Mouse (Mus musculus) liver, embryonic 13.5 days (tissue): Measurements from ENCODE around the gene Txndc8. TPM values are rescaled to one million over a fixed set of nuclear protein-coding genes. Genes with fewer than 3 reads are reported as not detected.

ENCODE experiments used
- ATAC-seq: fragments of 200-750 bp; cut with Nextera tagmentation; 2 replicates; pipeline ENCODE4 v1.8.0; 2017; ENCODE audit warnings: low read depth, mild to moderate bottlenecking, moderate number of reproducible peaks, moderate library complexity
- DNase-seq: peaks from one replicate; pipeline ENCODE4 v3.0.0; 2022
- H3K27ac ChIP-seq: fragments of 300-500 bp; sonication (generic); 2 replicates; pipeline ENCODE4 v1.5.1; 2015; ENCODE audit warnings: moderate library complexity, mild to moderate bottlenecking, inconsistent platforms
- H3K27me3 ChIP-seq: fragments of 300-500 bp; sonication (generic); 2 replicates; pipeline ENCODE4 v1.6.1; 2015; ENCODE audit warnings: mild to moderate bottlenecking, inconsistent platforms
- H3K36me3 ChIP-seq: fragments of 300-500 bp; sonication (generic); 2 replicates; pipeline ENCODE4 v1.6.1; 2015; ENCODE audit warnings: mild to moderate bottlenecking, inconsistent platforms
- H3K4me1 ChIP-seq: fragments of 300-500 bp; sonication (generic); replicated peaks from 2 replicates; pipeline ENCODE4 v1.6.1; 2015; ENCODE audit warnings: inconsistent platforms
- H3K4me2 ChIP-seq: fragments of 300-500 bp; sonication (generic); 2 replicates; pipeline ENCODE4 v1.6.1; 2015; ENCODE audit warnings: inconsistent platforms, mild to moderate bottlenecking, moderate library complexity
- H3K4me3 ChIP-seq: fragments of 300-500 bp; sonication (generic); replicated peaks from 2 replicates; pipeline ENCODE4 v1.5.1; 2015; ENCODE audit warnings: mild to moderate bottlenecking, inconsistent platforms
- H3K9ac ChIP-seq: fragments of 300-500 bp; sonication (generic); 2 replicates; pipeline ENCODE4 v1.6.1; 2015; ENCODE audit warnings: mild to moderate bottlenecking, inconsistent platforms
- H3K9me3 ChIP-seq: fragments of 300-500 bp; sonication (generic); replicated peaks from 2 replicates; pipeline ENCODE4 v1.6.1; 2016; ENCODE audit warnings: inconsistent platforms
- WGBS: fragments of 180-500 bp; shearing (Covaris S2); methylation state at CpG from one replicate; pipeline ENCODE4 v1.1.7; 2015; ENCODE audit not compliant: insufficient replicate concordance; 5-methylcytosine and 5-hydroxymethylcytosine counted together
- polyA plus RNA-seq: library from polyadenylated mRNA; unstranded; fragments of >200 nt; fragmentation: Nextera tagmentation; extraction: Ambion mirVana; gene quantifications from 2 replicates; pipeline ENCODE4 v1.2.1, GENCODE M21; 2015

Txndc8 gene
- polyA plus RNA-seq, 1 experiment from 2014 or later, result not detected

- Histone ChIP-seq H3K4me2 (no peak overlapping the region), H3K4me1 (no peaks in the 10 kb centered on the region), H3K27me3 (no peaks in the 10 kb centered on the region), H3K9me3 (no peaks in the 10 kb centered on the region), H3K4me3 (no peak overlapping the region), H3K9ac (no peak overlapping the region), H3K27ac (no peak overlapping the region), H3K36me3 (peaks cover 28% of the 10 kb centered on the region)
- DNase-seq (no peak), ATAC-seq (no peak)
- 45% methylated on average over 4 of the region's 4 CpGs for WGBS
Measured at GRCm38 (mm10) chr4:57940631-57941030, 68.3 kb downstream of the Txndc8 start.

- no peak for DNase-seq
- no peaks in the 10 kb centered on the region for H3K36me3 ChIP-seq
- H3K27ac ChIP-seq, result no peak overlapping the region
- H3K27me3 ChIP-seq, result no peaks in the 10 kb centered on the region
- WGBS, result 76% methylated on average over 6 of the region's 6 CpGs
- H3K9ac ChIP-seq, result no peak overlapping the region
- H3K4me1 ChIP-seq, result no peaks in the 10 kb centered on the region
- no peak overlapping the region for H3K4me3 ChIP-seq
- no peaks in the 10 kb centered on the region for H3K9me3 ChIP-seq
- no peak overlapping the region for H3K4me2 ChIP-seq
- no peak for ATAC-seq
Measured at GRCm38 (mm10) chr4:57937292-57937691, 71.6 kb downstream of the Txndc8 start.

GRCm38 (mm10) chr4:57934181-57934580 is 74.7 kb downstream of the Txndc8 start:
- no peak overlapping the region for H3K9ac ChIP-seq
- no peak overlapping the region for H3K4me3 ChIP-seq
- H3K36me3 ChIP-seq, result no peaks in the 10 kb centered on the region
- 57% methylated on average over 5 of the region's 5 CpGs for WGBS
- H3K4me1 ChIP-seq, result 0 out of 2 replicates have a peak, but pooled peaks cover 2% of the 10 kb centered on the region
- no peak overlapping the region for H3K4me2 ChIP-seq
- H3K27me3 ChIP-seq, result no peaks in the 10 kb centered on the region
- ATAC-seq (no peak), DNase-seq (no peak)
- no peaks in the 10 kb centered on the region for H3K9me3 ChIP-seq
- H3K27ac ChIP-seq, result no peak overlapping the region

Other genes starting within 250 kb of the Txndc8 start
- gene D630039A03Rik, start 92.8 kb downstream of the Txndc8 start, polyA plus RNA-seq, result 0.28 and 0.33 TPM in 2 replicates
- 275 and 284 TPM in 2 replicates for gene Txn1, start 52.7 kb downstream of the Txndc8 start, polyA plus RNA-seq
- 0.32 and 0.33 TPM in 2 replicates for gene Svep1, start 197.7 kb upstream of the Txndc8 start, polyA plus RNA-seq